Mouse (Mus musculus): ENCODE results near the gene 6430571L13Rik. TPM values are rescaled to one million over a fixed set of nuclear protein-coding genes. Genes with fewer than 3 reads are reported as not detected.

Gene 6430571L13Rik
- total and polyA plus RNA-seq, 3 experiments: 0.09 to 0.72 (median 0.11) TPM

GRCm38 (mm10) chr9:107342201-107342709 is 1.9 kb downstream of the 6430571L13Rik start:
- peaks cover 9 to 21% of the 10 kb centered on the region in 2 experiments for H3K4me1 ChIP-seq (ENCODE audit: control insufficient read depth in 1 of 2, insufficient read depth in 2 of 2)
- H3K27ac ChIP-seq (ENCODE audit: insufficient read depth, low read depth): no peak overlapping the region
- H3K9ac ChIP-seq (ENCODE audit: insufficient read depth, low read depth): no peak overlapping the region
- dilution Hi-C loops (cut with MboI; ENCODE audit: extremely low pct_ligation_motif_present, extremely low pct_unique_long_range_greater_than_20kb, low sequenced_read_pairs) (no loop called here), in situ Hi-C loops (cut with MboI; ENCODE audit: low pct_ligation_motif_present, low pct_unique_long_range_greater_than_20kb, low sequenced_read_pairs) (no loop called here)
- no peak for DNase-seq (ENCODE audit: extremely low read depth)
- H3K79me2 ChIP-seq (replicated peaks; ENCODE audit: control insufficient read depth, extremely low read depth, insufficient read depth, poor library complexity, severe bottlenecking): no peaks in the 10 kb centered on the region
- no peaks in the 10 kb centered on the region for H3K36me3 ChIP-seq (replicated peaks in 1 of 2; ENCODE audit: control insufficient read depth in 1 of 2, insufficient read depth in 1 of 2, low read length in 1 of 2)
- peaks cover 60% of the 10 kb centered on the region for H3K27me3 ChIP-seq (replicated peaks)
- no peak overlapping the region for H3K4me3 ChIP-seq (replicated peaks in 1 of 3; ENCODE audit: low read depth in 2 of 3, low read length in 2 of 3, poor library complexity in 1 of 3)
- TF ChIP-seq ZKSCAN1 (IDR thresholded peaks at IDR 0.05; ENCODE audit: borderline replicate concordance, low read depth, low read length) (no peak), MYC (IDR thresholded peaks at IDR 0.05; ENCODE audit: low read depth, low read length) (no peak), ZMIZ1 (IDR thresholded peaks at IDR 0.05; ENCODE audit: low read depth, low read length) (no peak), TCF12 (IDR thresholded peaks at IDR 0.05; ENCODE audit: low read depth, low read length) (no peak), KAT2A (IDR thresholded peaks at IDR 0.05; ENCODE audit: insufficient replicate concordance, low read length) (no peak), MAZ (IDR thresholded peaks at IDR 0.05; ENCODE audit: low read depth, low read length) (no peak), HCFC1 (IDR thresholded peaks at IDR 0.05; ENCODE audit: low read depth, low read length) (no peak), JUND (conservative IDR thresholded peaks at IDR 0.05; ENCODE audit: low read depth, low read length) (no peak), MEF2A (IDR thresholded peaks at IDR 0.05; ENCODE audit: borderline replicate concordance, low read depth, low read length) (no peak), ETS1 (conservative IDR thresholded peaks at IDR 0.05; ENCODE audit: low read depth, low read length) (no peak), TBP (conservative IDR thresholded peaks at IDR 0.05; ENCODE audit: low read depth, low read length) (no peak), E2F4 (IDR thresholded peaks at IDR 0.05; ENCODE audit: insufficient replicate concordance, low read depth, low read length) (no peak), NRF1 (IDR thresholded peaks at IDR 0.05; ENCODE audit: low read depth, low read length) (no peak)
- H3K4me2 ChIP-seq (ENCODE audit: insufficient read depth, low read depth, poor library complexity, severe bottlenecking): no peak overlapping the region
- no peaks in the 10 kb centered on the region for H3K9me3 ChIP-seq (replicated peaks; ENCODE audit: low read length)

DNA sequence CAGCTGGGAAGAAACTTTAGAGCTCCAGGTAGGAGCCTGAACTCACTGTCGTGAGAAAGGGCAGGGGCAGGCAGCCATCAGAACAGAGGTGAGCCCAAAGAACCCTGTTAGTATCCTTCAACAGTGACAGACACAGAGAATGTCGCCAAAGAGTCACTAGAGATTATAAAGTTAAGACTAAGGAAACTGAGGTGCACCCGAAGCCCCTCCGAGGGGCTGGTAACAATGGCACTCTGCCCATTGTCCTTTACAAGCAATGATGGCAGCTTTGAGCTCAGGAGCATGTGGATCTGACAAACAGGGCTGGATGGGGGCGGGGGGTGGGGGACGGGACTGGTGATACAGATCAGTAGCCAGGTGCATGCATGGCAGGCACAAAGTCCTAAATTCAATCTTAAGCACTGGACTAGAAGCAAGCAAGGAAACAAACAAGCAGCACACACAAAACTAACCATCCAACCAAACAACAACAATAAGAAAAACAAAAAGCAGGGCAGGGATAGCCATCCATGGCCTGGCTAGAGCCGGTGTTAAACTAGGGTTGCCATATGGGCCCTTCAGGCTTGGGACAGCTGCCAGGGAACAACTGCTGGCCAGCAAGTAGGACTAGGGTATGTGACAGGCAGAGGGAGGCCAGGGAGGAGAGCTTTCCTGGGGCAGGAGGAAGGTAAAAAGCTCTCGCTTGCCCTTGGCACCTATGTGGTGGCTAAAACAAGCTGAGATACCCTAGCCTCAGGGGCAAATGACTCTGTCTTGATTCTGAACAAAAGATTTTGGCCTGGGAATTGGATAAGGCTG is 2.9 kb downstream of the 6430571L13Rik start:
- H3K4me3 ChIP-seq (replicated peaks in 1 of 3; ENCODE audit: low read depth in 2 of 3, low read length in 2 of 3, poor library complexity in 1 of 3): no peak overlapping the region
- in situ Hi-C loops (cut with MboI; ENCODE audit: low pct_ligation_motif_present, low pct_unique_long_range_greater_than_20kb, low sequenced_read_pairs): no loop called here
- dilution Hi-C loops (cut with MboI; ENCODE audit: extremely low pct_ligation_motif_present, extremely low pct_unique_long_range_greater_than_20kb, low sequenced_read_pairs): no loop called here

More for the DNA sequence above, 2.9 kb downstream of the 6430571L13Rik start:
- no peaks in the 10 kb centered on the region for H3K9me3 ChIP-seq (replicated peaks; ENCODE audit: low read length)
- H3K9ac ChIP-seq (ENCODE audit: insufficient read depth, low read depth): no peak overlapping the region
- no peaks in the 10 kb centered on the region for H3K79me2 ChIP-seq (replicated peaks; ENCODE audit: control insufficient read depth, extremely low read depth, insufficient read depth, poor library complexity, severe bottlenecking)
- H3K4me2 ChIP-seq (ENCODE audit: insufficient read depth, low read depth, poor library complexity, severe bottlenecking): no peak overlapping the region
- H3K4me1 ChIP-seq (ENCODE audit: control insufficient read depth in 1 of 2, insufficient read depth in 2 of 2): peaks cover 6 to 17% of the 10 kb centered on the region in 2 experiments
- TF ChIP-seq ZMIZ1 (IDR thresholded peaks at IDR 0.05; ENCODE audit: low read depth, low read length) (no peak), MAX (IDR thresholded peaks at IDR 0.05; ENCODE audit: low read length) (no peak), KAT2A (IDR thresholded peaks at IDR 0.05; ENCODE audit: insufficient replicate concordance, low read length) (no peak), TCF12 (IDR thresholded peaks at IDR 0.05; ENCODE audit: low read depth, low read length) (no peak), TBP (conservative IDR thresholded peaks at IDR 0.05; ENCODE audit: low read depth, low read length) (no peak), IRF4 (IDR thresholded peaks at IDR 0.05; ENCODE audit: low read depth, low read length) (no peak), CTCF (conservative IDR thresholded peaks at IDR 0.05 in 1 of 2, IDR thresholded peaks at IDR 0.05 in 1 of 2; ENCODE audit: low read depth in 2 of 2, low read length in 2 of 2) (no peak), ELF1 (IDR thresholded peaks at IDR 0.05; ENCODE audit: low read depth, low read length) (no peak), ZNF384 (IDR thresholded peaks at IDR 0.05; ENCODE audit: low read depth, low read length) (no peak), EP300 (IDR thresholded peaks at IDR 0.05; ENCODE audit: low read length) (no peak), MAZ (IDR thresholded peaks at IDR 0.05; ENCODE audit: low read depth, low read length) (no peak), ZC3H11A (IDR thresholded peaks at IDR 0.05; ENCODE audit: low read depth, low read length) (no peak), PAX5 (IDR thresholded peaks at IDR 0.05; ENCODE audit: low read length) (no peak), RAD21 (IDR thresholded peaks at IDR 0.05; ENCODE audit: low read depth, low read length) (no peak), MEF2A (IDR thresholded peaks at IDR 0.05; ENCODE audit: borderline replicate concordance, low read depth, low read length) (no peak), CHD2 (IDR thresholded peaks at IDR 0.05; ENCODE audit: low read length) (no peak), ETS1 (conservative IDR thresholded peaks at IDR 0.05; ENCODE audit: low read depth, low read length) (no peak), GABPA (IDR thresholded peaks at IDR 0.05; ENCODE audit: insufficient replicate concordance, low read depth, low read length) (no peak)
- no peaks in the 10 kb centered on the region for H3K36me3 ChIP-seq (replicated peaks in 1 of 2; ENCODE audit: control insufficient read depth in 1 of 2, insufficient read depth in 1 of 2, low read length in 1 of 2)
- H3K27me3 ChIP-seq (replicated peaks): peaks cover 70% of the 10 kb centered on the region
- no peak overlapping the region for H3K27ac ChIP-seq (ENCODE audit: insufficient read depth, low read depth)
- DNase-seq (ENCODE audit: extremely low read depth): no peak

All from CH12.LX (cell line).